Comparison of ENCODE assay signal across 8 mouse cellular contexts in genomic region chr19:18631644-18632219, GRCm38 (mm10). TPM values are rescaled to one million over a fixed set of nuclear protein-coding genes. Genes with fewer than 3 reads are reported as not detected.
DNase-seq lines count a peak whose midpoint lies in the region; ATAC-seq and TF ChIP-seq lines count a peak whose summit lies in the region.

Gene Ostf1 (minus strand): TSS chr19:18631823.
Gene Nmrk1 (plus strand): TSS chr19:18631950.

- peaks cover 39% of the 10 kb centered on the region for H3K79me2 ChIP-seq in MEL (ENCODE audit: control insufficient read depth, insufficient read depth, low read length, poor library complexity)

- peak within 1 kb of the TSS; percentile 62 to 100 for H3K4me3 ChIP-seq in MEL (ENCODE audit: control insufficient read depth in 1 of 2, insufficient read depth in 1 of 2, low read depth in 2 of 2, low read length in 2 of 2)
- peak within 1 kb of the TSS; percentile 72 for H3K4me3 ChIP-seq in cerebellum, adult 2 months (replicated peaks; ENCODE audit: insufficient read depth, low read depth, low read length)
- H3K4me3 ChIP-seq in forebrain, postnatal 0 days (ENCODE audit: low read depth, low read length) = peak within 1 kb of the TSS; percentile 75
- peak within 1 kb of the TSS; percentile 97 for H3K4me3 ChIP-seq in lung, embryonic 15.5 days

- DNase-seq in MEL (ENCODE audit: low read depth, low spot score) = peak; percentile 92
- peak; percentile 96 to 97 for DNase-seq in cerebellum, adult 2 months
- peak; percentile 89 for DNase-seq in forebrain, postnatal 0 days
- DNase-seq in heart, postnatal 4 days = peak; percentile 99
- peak; percentile 90 to 92 for DNase-seq in layer of hippocampus, adult 8-10 months (ENCODE audit: low spot score in 2 of 2)
- peak; percentile 95 for DNase-seq in ovary, adult 18-20 months (ENCODE audit: low spot score)
- DNase-seq in thymus, postnatal 0 days (ENCODE audit: low spot score) = peak; percentile 87

- no peaks in the 10 kb centered on the region for H3K27me3 ChIP-seq in MEL (ENCODE audit: control insufficient read depth in 1 of 2, insufficient read depth in 2 of 2, low read length in 2 of 2)
- H3K27me3 ChIP-seq in cerebellum, adult 2 months (ENCODE audit: control insufficient read depth, insufficient read depth, low read length) = no peaks in the 10 kb centered on the region
- no peaks in the 10 kb centered on the region for H3K27me3 ChIP-seq in forebrain, postnatal 0 days (ENCODE audit: insufficient read depth, low read length)
- H3K27me3 ChIP-seq in lung, embryonic 15.5 days = no peaks in the 10 kb centered on the region

- H3K4me2 ChIP-seq in forebrain, postnatal 0 days (ENCODE audit: low read depth) = peak within 1 kb of the TSS; percentile 96
- peak within 1 kb of the TSS; percentile 77 for H3K4me2 ChIP-seq in lung, embryonic 15.5 days

- peak within 1 kb of the TSS; percentile 65 for H3K9ac ChIP-seq in MEL (ENCODE audit: control insufficient read depth, low read depth, low read length, poor library complexity, severe bottlenecking)
- peak within 1 kb of the TSS; percentile 57 for H3K9ac ChIP-seq in forebrain, postnatal 0 days
- H3K9ac ChIP-seq in lung, embryonic 15.5 days = peak within 1 kb of the TSS; percentile 77

- peaks cover 4 to 19% of the 10 kb centered on the region in 2 experiments for H3K4me1 ChIP-seq in MEL (ENCODE audit: control insufficient read depth in 1 of 2, insufficient read depth in 2 of 2, low read length in 2 of 2)
- no peaks in the 10 kb centered on the region for H3K4me1 ChIP-seq in cerebellum, adult 2 months (ENCODE audit: control insufficient read depth, insufficient read depth, low read length)
- H3K4me1 ChIP-seq in forebrain, postnatal 0 days (ENCODE audit: insufficient read depth) = no peaks in the 10 kb centered on the region
- peaks cover 21% of the 10 kb centered on the region for H3K4me1 ChIP-seq in lung, embryonic 15.5 days

- H3K27ac ChIP-seq in MEL (ENCODE audit: control insufficient read depth, low read depth, low read length) = peak within 1 kb of the TSS; percentile 76
- H3K27ac ChIP-seq in cerebellum, adult 2 months (ENCODE audit: insufficient read depth, low read length) = no peak within 1 kb of the TSS
- peak within 1 kb of the TSS; percentile 50; the same call in 1 of the 2 replicates for H3K27ac ChIP-seq in forebrain, postnatal 0 days (ENCODE audit: low read depth, low read length)
- H3K27ac ChIP-seq in lung, embryonic 15.5 days = peak within 1 kb of the TSS; percentile 95

- H3K36me3 ChIP-seq in MEL (ENCODE audit: control insufficient read depth in 1 of 2, insufficient read depth in 2 of 2, low read length in 2 of 2) = peaks cover 0 to 13% of the 10 kb centered on the region in 2 experiments; a peak in 2 of 4 replicates
- H3K36me3 ChIP-seq in forebrain, postnatal 0 days (ENCODE audit: insufficient read depth) = no peaks in the 10 kb centered on the region
- H3K36me3 ChIP-seq in lung, embryonic 15.5 days = no peaks in the 10 kb centered on the region

- under 1% methylated on average over 51 of the region's 51 CpGs for WGBS in cerebellum, adult 2 months
- 1% methylated on average over 51 of the region's 51 CpGs for WGBS in forebrain, postnatal 0 days
- under 1% methylated on average over 51 of the region's 51 CpGs for WGBS in lung, embryonic 15.5 days

- no peak for TF ChIP-seq RAD21 in MEL (IDR thresholded peaks at IDR 0.05; ENCODE audit: low read depth, low read length)

- TF ChIP-seq POLR2A in MEL (IDR thresholded peaks at IDR 0.05; ENCODE audit: control insufficient read depth in 1 of 2, insufficient read depth in 1 of 2, low read depth in 1 of 2, low read length in 2 of 2, poor library complexity in 1 of 2) = peak; percentile 75 to 87
- TF ChIP-seq POLR2A in cerebellum, adult 2 months (IDR thresholded peaks at IDR 0.05; ENCODE audit: borderline replicate concordance, insufficient read depth, low read length) = peak; percentile 86

- no peaks in the 10 kb centered on the region for H3K9me3 ChIP-seq in MEL (replicated peaks; ENCODE audit: insufficient read depth, low read length)
- no peaks in the 10 kb centered on the region for H3K9me3 ChIP-seq in forebrain, postnatal 0 days (ENCODE audit: low read length)
- H3K9me3 ChIP-seq in lung, embryonic 15.5 days = no peaks in the 10 kb centered on the region

- peak; percentile 98 for ATAC-seq in forebrain, postnatal 0 days
- peak; percentile 99 for ATAC-seq in lung, embryonic 15.5 days (ENCODE audit: borderline replicate concordance, extremely low read depth, low FRiP score, low TSS enrichment)

- no peak for TF ChIP-seq EP300 in MEL (IDR thresholded peaks at IDR 0.05; ENCODE audit: low read depth in 1 of 2, low read length in 2 of 2)

- TF ChIP-seq CTCF in MEL (IDR thresholded peaks at IDR 0.05 in 2 of 3, conservative IDR thresholded peaks at IDR 0.05 in 1 of 3; ENCODE audit: control insufficient read depth in 1 of 3, insufficient read depth in 1 of 3, low read depth in 2 of 3, low read length in 3 of 3, poor library complexity in 1 of 3, severe bottlenecking in 1 of 3) = no peak
- TF ChIP-seq CTCF in cerebellum, adult 2 months (IDR thresholded peaks at IDR 0.05; ENCODE audit: borderline replicate concordance, insufficient read depth, low read depth, low read length) = no peak
- TF ChIP-seq CTCF in forebrain, postnatal 0 days (IDR thresholded peaks at IDR 0.05; ENCODE audit: low read depth) = no peak

TF ChIP-seq in MEL, 35 proteins besides CTCF, POLR2A, EP300 and RAD21:
- TF ChIP-seq TBP (IDR thresholded peaks at IDR 0.05; ENCODE audit: low read depth, low read length) (peak; percentile 78), JUND (IDR thresholded peaks at IDR 0.05; ENCODE audit: low read depth, low read length) (no peak), USF2 (IDR thresholded peaks at IDR 0.05; ENCODE audit: borderline replicate concordance in 1 of 2, insufficient read depth in 1 of 2, low read depth in 1 of 2, low read length in 2 of 2) (no peak), HCFC1 (IDR thresholded peaks at IDR 0.05; ENCODE audit: low read depth, low read length) (no peak), E2F4 (IDR thresholded peaks at IDR 0.05; ENCODE audit: borderline replicate concordance, low read depth, low read length) (no peak), SIN3A (IDR thresholded peaks at IDR 0.05; ENCODE audit: low read length) (peak; percentile 50), ZMIZ1 (IDR thresholded peaks at IDR 0.05; ENCODE audit: low read depth, low read length) (peak; percentile 48), SMC3 (IDR thresholded peaks at IDR 0.05; ENCODE audit: low read depth, low read length) (no peak), NELFE (IDR thresholded peaks at IDR 0.05; ENCODE audit: low read depth, low read length) (peak; percentile 82), NRF1 (IDR thresholded peaks at IDR 0.05; ENCODE audit: insufficient read depth, low read depth, low read length, poor library complexity, severe bottlenecking) (0 out of 2 replicates have a peak, but pooled peaks have one; percentile 8), ELF1 (IDR thresholded peaks at IDR 0.05; ENCODE audit: low read depth, low read length) (peak; percentile 82)

RNA-seq across cellular contexts. Expression of gene Ostf1, which starts in this region (rescaled TPM):
- total RNA-seq in MEL (2012; rRNA removed) = 152 and 162 TPM in 2 replicates
- 100 to 1,000 TPM in 1 of 2 experiments, not detected in 1; 117 TPM for polyA plus RNA-seq in MEL (2012; ENCODE audit: insufficient read depth in 1 of 2, insufficient read length in 2 of 2, low read depth in 1 of 2, low replicate concordance in 2 of 2, missing spikeins in 1 of 2)
- polyA plus RNA-seq in cerebellum, adult 2 months (2012; rRNA removed) = 26.4 and 29.0 TPM in 2 replicates
- 29.9 and 30.8 TPM in 2 replicates for total RNA-seq in forebrain, postnatal 0 days (2014; rRNA removed)
- polyA plus RNA-seq in forebrain, postnatal 0 days (2015; fragmentation: Nextera tagmentation; extraction: Ambion mirVana) = 37.7 and 39.0 TPM in 2 replicates
- 10 to 100 TPM; 52.2 to 53.5 TPM for total RNA-seq in heart, postnatal 4 days (2021)
- total RNA-seq in layer of hippocampus, adult 8-10 months (2022) = 10 to 100 TPM; 23.5 to 35.8 (median 27.8) TPM
- polyA plus RNA-seq in lung, embryonic 15.5 days (2015; fragmentation: Nextera tagmentation; extraction: Ambion mirVana) = 102 and 103 TPM in 2 replicates
- 129 and 132 TPM in 2 replicates for polyA plus RNA-seq in thymus, postnatal 0 days (2015; fragmentation: Nextera tagmentation; extraction: Ambion mirVana)

RNA-seq across cellular contexts. Expression of gene Nmrk1, which starts in this region (rescaled TPM):
- 22.5 and 25.1 TPM in 2 replicates for total RNA-seq in MEL (2012; rRNA removed)
- polyA plus RNA-seq in MEL (2012; ENCODE audit: insufficient read depth in 1 of 2, insufficient read length in 2 of 2, low read depth in 1 of 2, low replicate concordance in 2 of 2, missing spikeins in 1 of 2) = 10 to 100 TPM in 1 of 2 experiments, not detected in 1; 18.5 TPM
- polyA plus RNA-seq in cerebellum, adult 2 months (2012; rRNA removed) = 10.7 and 10.8 TPM in 2 replicates
- 3.0 and 3.6 TPM in 2 replicates for total RNA-seq in forebrain, postnatal 0 days (2014; rRNA removed)
- polyA plus RNA-seq in forebrain, postnatal 0 days (2015; fragmentation: Nextera tagmentation; extraction: Ambion mirVana) = 2.1 and 4.8 TPM in 2 replicates
- total RNA-seq in heart, postnatal 4 days (2021) = 1 to 10 TPM; 3.3 to 4.1 TPM
- 10 to 100 TPM in 3 of 4 experiments, 1 to 10 TPM in 1; 8.0 to 11.0 (median 10.7) TPM for total RNA-seq in layer of hippocampus, adult 8-10 months (2022)
- polyA plus RNA-seq in lung, embryonic 15.5 days (2015; fragmentation: Nextera tagmentation; extraction: Ambion mirVana) = 8.8 and 11.0 TPM in 2 replicates
- 6.3 and 8.4 TPM in 2 replicates for polyA plus RNA-seq in thymus, postnatal 0 days (2015; fragmentation: Nextera tagmentation; extraction: Ambion mirVana)
